Mouse (Mus musculus): Measurements from ENCODE around the gene Tecpr2. TPM values are rescaled to one million over a fixed set of nuclear protein-coding genes. Genes with fewer than 3 reads are reported as not detected.

Tecpr2 gene
- polyA plus RNA-seq, 1 experiment from 2014 or later = 3.7 TPM

DNA sequence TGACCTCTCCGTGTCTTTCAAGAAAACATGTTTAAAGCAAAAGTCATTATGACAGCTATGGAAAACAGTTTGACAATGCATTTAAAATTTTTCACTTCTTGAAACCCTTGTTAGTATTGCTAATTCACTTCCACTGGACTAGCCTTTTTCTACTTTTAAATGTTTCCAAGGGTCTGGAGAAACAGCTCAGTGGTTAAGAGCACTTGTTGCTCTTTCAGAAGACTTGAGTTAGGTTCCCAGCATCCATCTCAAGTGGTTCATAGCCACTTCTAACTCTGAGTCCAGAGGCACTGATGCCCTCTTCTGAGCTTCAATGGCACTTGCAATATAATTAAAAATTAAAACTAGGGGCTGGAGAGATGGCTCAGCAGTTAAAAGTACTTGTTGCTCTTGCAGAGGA, 2.8 kb downstream of the Tecpr2 start:
- no peak overlapping the region for H3K9ac ChIP-seq (ENCODE audit: low read length)
- no peaks in the 10 kb centered on the region for H3K27me3 ChIP-seq (ENCODE audit: control insufficient read depth, insufficient read depth, low read depth, low read length)
- H3K27ac ChIP-seq (ENCODE audit: low read length) = no peak overlapping the region
- no peaks in the 10 kb centered on the region for H3K9me3 ChIP-seq (ENCODE audit: control insufficient read depth, low read length)
- 89% methylated on average over 1 of the region's 1 CpGs for WGBS
- no peaks in the 10 kb centered on the region for H3K36me3 ChIP-seq (ENCODE audit: control insufficient read depth, insufficient read depth, low read length)
- H3K4me1 ChIP-seq (replicated peaks; ENCODE audit: control insufficient read depth, insufficient read depth, low read length) = peaks cover 15% of the 10 kb centered on the region
- ATAC-seq (ENCODE audit: low read depth) = no peak
- H3K4me2 ChIP-seq (ENCODE audit: low read depth, low read length) = no peak overlapping the region
- no peak overlapping the region for H3K4me3 ChIP-seq (ENCODE audit: low read length)

DNA sequence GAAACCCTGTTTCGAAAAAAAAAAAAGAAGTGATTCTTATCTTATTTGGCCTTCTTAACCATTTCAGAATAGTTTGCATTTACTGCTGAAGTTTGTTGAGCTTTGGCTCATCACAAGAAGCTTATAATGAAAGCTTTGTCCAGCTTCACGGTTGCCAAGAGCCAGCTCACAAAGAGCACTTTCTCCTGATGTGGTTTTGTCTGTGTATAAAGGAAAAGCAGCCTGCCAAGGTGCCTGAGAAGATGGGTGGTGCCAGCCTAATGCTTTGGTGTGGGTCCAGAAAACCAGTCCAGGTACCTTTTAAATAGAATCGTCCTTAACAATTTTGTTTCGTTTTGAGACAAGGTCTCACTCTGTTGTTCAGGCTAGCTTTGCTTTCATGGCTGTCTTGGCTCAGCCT, 13.0 kb downstream of the Tecpr2 start:
- no peaks in the 10 kb centered on the region for H3K36me3 ChIP-seq (ENCODE audit: control insufficient read depth, insufficient read depth, low read length)
- H3K9ac ChIP-seq (ENCODE audit: low read length) = no peak overlapping the region
- no peaks in the 10 kb centered on the region for H3K27me3 ChIP-seq (ENCODE audit: control insufficient read depth, insufficient read depth, low read depth, low read length)
- no peak; the same call in 1 of the 2 replicates for ATAC-seq (ENCODE audit: low read depth)
- no peak overlapping the region for H3K4me2 ChIP-seq (ENCODE audit: low read depth, low read length)
- WGBS = 62% methylated on average over 4 of the region's 4 CpGs
- H3K4me3 ChIP-seq (ENCODE audit: low read length) = no peak overlapping the region
- no peaks in the 10 kb centered on the region for H3K4me1 ChIP-seq (replicated peaks; ENCODE audit: control insufficient read depth, insufficient read depth, low read length)
- peaks cover 2% of the 10 kb centered on the region; the same call in 1 of the 2 replicates for H3K9me3 ChIP-seq (ENCODE audit: control insufficient read depth, low read length)
- H3K27ac ChIP-seq (ENCODE audit: low read length) = 0 out of 2 replicates have a peak overlapping the region, but pooled peaks have one; percentile 36

GRCm38 (mm10) chr12:110903536-110903935, 14.5 kb downstream of the Tecpr2 start:
- Histone ChIP-seq H3K4me1 (replicated peaks; ENCODE audit: control insufficient read depth, insufficient read depth, low read length) (no peaks in the 10 kb centered on the region), H3K9me3 (ENCODE audit: control insufficient read depth, low read length) (peaks cover 2% of the 10 kb centered on the region; the same call in 1 of the 2 replicates), H3K27ac (ENCODE audit: low read length) (no peak overlapping the region), H3K36me3 (ENCODE audit: control insufficient read depth, insufficient read depth, low read length) (no peaks in the 10 kb centered on the region), H3K27me3 (ENCODE audit: control insufficient read depth, insufficient read depth, low read depth, low read length) (no peaks in the 10 kb centered on the region), H3K4me3 (ENCODE audit: low read length) (no peak overlapping the region), H3K4me2 (ENCODE audit: low read depth, low read length) (no peak overlapping the region), H3K9ac (ENCODE audit: low read length) (no peak overlapping the region)
- WGBS = 81% methylated on average over 2 of the region's 2 CpGs
- ATAC-seq (ENCODE audit: low read depth) = no peak

- Histone ChIP-seq H3K36me3 (ENCODE audit: control insufficient read depth, insufficient read depth, low read length) (no peaks in the 10 kb centered on the region), H3K4me1 (replicated peaks; ENCODE audit: control insufficient read depth, insufficient read depth, low read length) (no peaks in the 10 kb centered on the region), H3K4me3 (ENCODE audit: low read length) (no peak overlapping the region), H3K9me3 (ENCODE audit: control insufficient read depth, low read length) (peaks cover 2% of the 10 kb centered on the region; the same call in 1 of the 2 replicates), H3K9ac (ENCODE audit: low read length) (no peak overlapping the region), H3K27me3 (ENCODE audit: control insufficient read depth, insufficient read depth, low read depth, low read length) (no peaks in the 10 kb centered on the region), H3K27ac (ENCODE audit: low read length) (no peak overlapping the region), H3K4me2 (ENCODE audit: low read depth, low read length) (no peak overlapping the region)
- ATAC-seq (ENCODE audit: low read depth) = no peak
- 69% methylated on average over 3 of the region's 3 CpGs for WGBS
Observed at GRCm38 (mm10) chr12:110907845-110908244, 18.8 kb downstream of the Tecpr2 start.

GRCm38 (mm10) chr12:110909962-110910361, 20.9 kb downstream of the Tecpr2 start:
- Histone ChIP-seq H3K4me1 (replicated peaks; ENCODE audit: control insufficient read depth, insufficient read depth, low read length) (no peaks in the 10 kb centered on the region), H3K27ac (ENCODE audit: low read length) (no peak overlapping the region), H3K4me3 (ENCODE audit: low read length) (no peak overlapping the region), H3K27me3 (ENCODE audit: control insufficient read depth, insufficient read depth, low read depth, low read length) (no peaks in the 10 kb centered on the region), H3K4me2 (ENCODE audit: low read depth, low read length) (no peak overlapping the region), H3K9ac (ENCODE audit: low read length) (no peak overlapping the region), H3K9me3 (ENCODE audit: control insufficient read depth, low read length) (no peaks in the 10 kb centered on the region), H3K36me3 (ENCODE audit: control insufficient read depth, insufficient read depth, low read length) (no peaks in the 10 kb centered on the region)
- ATAC-seq (ENCODE audit: low read depth) = no peak
- 91% methylated on average over 2 of the region's 2 CpGs for WGBS

DNA sequence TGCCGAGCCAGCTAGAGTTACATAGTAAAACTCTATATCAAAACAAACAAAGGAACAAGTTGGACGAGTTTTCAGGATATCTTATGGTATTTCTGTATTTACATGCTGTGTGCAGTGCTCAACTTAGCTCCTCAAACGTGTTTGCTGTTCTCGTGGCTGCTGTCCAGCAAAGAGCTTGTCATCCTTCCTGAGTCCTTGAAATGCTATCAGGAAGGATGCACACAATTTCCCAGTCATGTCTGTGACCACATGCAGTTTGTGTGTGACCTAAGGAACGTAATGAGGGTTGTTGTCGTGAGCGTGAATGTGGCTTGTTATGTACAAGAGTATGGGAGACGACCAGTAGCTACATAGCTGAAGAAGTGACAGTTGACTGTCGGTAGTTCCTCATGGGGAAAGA, 26.7 kb downstream of the Tecpr2 start:
- H3K9ac ChIP-seq (ENCODE audit: low read length) = no peak overlapping the region
- WGBS = 63% methylated on average over 9 of the region's 9 CpGs
- H3K4me2 ChIP-seq (ENCODE audit: low read depth, low read length) = no peak overlapping the region
- H3K27ac ChIP-seq (ENCODE audit: low read length) = no peak overlapping the region
- H3K36me3 ChIP-seq (ENCODE audit: control insufficient read depth, insufficient read depth, low read length) = peaks cover 12% of the 10 kb centered on the region; the same call in 1 of the 2 replicates
- no peaks in the 10 kb centered on the region for H3K4me1 ChIP-seq (replicated peaks; ENCODE audit: control insufficient read depth, insufficient read depth, low read length)
- no peak overlapping the region for H3K4me3 ChIP-seq (ENCODE audit: low read length)
- ATAC-seq (ENCODE audit: low read depth) = no peak
- no peaks in the 10 kb centered on the region for H3K27me3 ChIP-seq (ENCODE audit: control insufficient read depth, insufficient read depth, low read depth, low read length)
- no peaks in the 10 kb centered on the region for H3K9me3 ChIP-seq (ENCODE audit: control insufficient read depth, low read length)

- WGBS = 89% methylated on average over 4 of the region's 4 CpGs
- Histone ChIP-seq H3K27ac (ENCODE audit: low read length) (no peak overlapping the region), H3K4me3 (ENCODE audit: low read length) (no peak overlapping the region), H3K9ac (ENCODE audit: low read length) (no peak overlapping the region), H3K4me1 (replicated peaks; ENCODE audit: control insufficient read depth, insufficient read depth, low read length) (no peaks in the 10 kb centered on the region), H3K27me3 (ENCODE audit: control insufficient read depth, insufficient read depth, low read depth, low read length) (no peaks in the 10 kb centered on the region), H3K9me3 (ENCODE audit: control insufficient read depth, low read length) (no peaks in the 10 kb centered on the region), H3K4me2 (ENCODE audit: low read depth, low read length) (no peak overlapping the region), H3K36me3 (ENCODE audit: control insufficient read depth, insufficient read depth, low read length) (peaks cover 12% of the 10 kb centered on the region; the same call in 1 of the 2 replicates)
- no peak for ATAC-seq (ENCODE audit: low read depth)
Observed at GRCm38 (mm10) chr12:110920254-110920653, 31.2 kb downstream of the Tecpr2 start.

DNA sequence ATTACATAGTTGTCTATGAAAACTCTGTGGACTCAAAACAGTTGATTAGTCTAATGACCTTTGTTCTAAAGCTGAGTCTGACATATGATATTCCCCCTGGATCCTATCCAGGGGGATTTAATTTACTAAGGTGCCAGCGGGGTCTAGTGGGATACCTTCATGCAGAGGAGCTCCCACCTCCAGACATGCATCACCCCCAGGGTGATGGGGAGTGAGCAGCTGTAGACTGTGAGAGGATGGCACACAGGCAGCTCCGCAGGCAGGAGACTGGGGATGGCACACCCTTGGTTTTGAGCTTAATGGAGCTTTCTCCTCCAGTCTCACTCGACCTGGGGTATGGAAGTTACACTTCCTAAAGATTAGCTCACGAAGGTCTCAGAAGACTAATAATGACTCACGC, 32.5 kb downstream of the Tecpr2 start:
- 78% methylated on average over 5 of the region's 5 CpGs for WGBS
- H3K27ac ChIP-seq (ENCODE audit: low read length) = no peak overlapping the region
- no peaks in the 10 kb centered on the region for H3K9me3 ChIP-seq (ENCODE audit: control insufficient read depth, low read length)
- H3K4me2 ChIP-seq (ENCODE audit: low read depth, low read length) = no peak overlapping the region
- no peak overlapping the region for H3K4me3 ChIP-seq (ENCODE audit: low read length)
- no peak overlapping the region for H3K9ac ChIP-seq (ENCODE audit: low read length)
- no peaks in the 10 kb centered on the region for H3K27me3 ChIP-seq (ENCODE audit: control insufficient read depth, insufficient read depth, low read depth, low read length)
- no peak for ATAC-seq (ENCODE audit: low read depth)
- no peaks in the 10 kb centered on the region for H3K4me1 ChIP-seq (replicated peaks; ENCODE audit: control insufficient read depth, insufficient read depth, low read length)
- peaks cover 14% of the 10 kb centered on the region; the same call in 1 of the 2 replicates for H3K36me3 ChIP-seq (ENCODE audit: control insufficient read depth, insufficient read depth, low read length)

DNA sequence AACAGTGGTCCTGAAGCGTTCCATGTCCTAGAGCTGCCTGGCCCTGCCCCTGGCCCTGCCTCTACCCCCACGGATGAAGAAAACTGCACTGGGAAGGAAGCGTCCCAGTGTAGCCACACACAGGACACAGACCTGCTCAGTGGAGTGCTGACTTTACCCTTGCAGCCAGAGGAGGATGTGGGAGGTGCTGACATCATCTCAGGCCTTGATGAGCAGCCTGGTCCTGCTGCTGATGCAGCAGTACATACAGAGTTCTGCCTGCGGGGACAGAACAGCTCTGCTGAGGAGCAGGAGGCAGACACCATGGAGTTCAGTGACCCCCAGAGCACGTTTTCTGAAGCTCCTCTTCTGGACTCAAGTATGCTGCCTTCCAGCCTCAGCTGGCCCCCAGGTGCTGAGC, 43.8 kb downstream of the Tecpr2 start:
- Histone ChIP-seq H3K9me3 (ENCODE audit: control insufficient read depth, low read length) (no peaks in the 10 kb centered on the region), H3K4me2 (ENCODE audit: low read depth, low read length) (no peak overlapping the region), H3K4me1 (replicated peaks; ENCODE audit: control insufficient read depth, insufficient read depth, low read length) (no peaks in the 10 kb centered on the region), H3K27me3 (ENCODE audit: control insufficient read depth, insufficient read depth, low read depth, low read length) (no peaks in the 10 kb centered on the region), H3K36me3 (ENCODE audit: control insufficient read depth, insufficient read depth, low read length) (peaks cover 6% of the 10 kb centered on the region), H3K27ac (ENCODE audit: low read length) (no peak overlapping the region), H3K4me3 (ENCODE audit: low read length) (no peak overlapping the region), H3K9ac (ENCODE audit: low read length) (no peak overlapping the region)
- ATAC-seq (ENCODE audit: low read depth) = no peak
- 65% methylated on average over 5 of the region's 5 CpGs for WGBS
